Mouse (Mus musculus) ovary, adult 2 months (tissue): ENCODE data around the gene Ppp1r14d. TPM values are rescaled to one million over a fixed set of nuclear protein-coding genes. Genes with fewer than 3 reads are reported as not detected.

Source experiments
- polyA plus RNA-seq: library from polyadenylated mRNA; depleted of rRNA; stranded (reverse); fragments of >200 nt; gene quantifications from 2 replicates; pipeline ENCODE4 v1.2.3, GENCODE M21; 2012; rRNA removed

The Ppp1r14d gene
- polyA plus RNA-seq: 2.0 and 2.3 TPM in 2 replicates

GRCm38 (mm10) chr2:119229775-119230704 lies at the start of gene Ppp1r14d:
TSS of gene Ppp1r14d (minus strand) at chr2:119229906.

GRCm38 (mm10) chr2:119270643-119271331 lies 41.1 kb upstream of the Ppp1r14d start, which contains the start of gene Rhov:
TSS of gene Rhov (minus strand) at chr2:119271272.

GRCm38 (mm10) chr2:119237210-119237870 lies 7.6 kb upstream of the Ppp1r14d start, which contains the start of gene Spint1:
TSS of gene Spint1 (plus strand) at chr2:119237362.

DNA sequence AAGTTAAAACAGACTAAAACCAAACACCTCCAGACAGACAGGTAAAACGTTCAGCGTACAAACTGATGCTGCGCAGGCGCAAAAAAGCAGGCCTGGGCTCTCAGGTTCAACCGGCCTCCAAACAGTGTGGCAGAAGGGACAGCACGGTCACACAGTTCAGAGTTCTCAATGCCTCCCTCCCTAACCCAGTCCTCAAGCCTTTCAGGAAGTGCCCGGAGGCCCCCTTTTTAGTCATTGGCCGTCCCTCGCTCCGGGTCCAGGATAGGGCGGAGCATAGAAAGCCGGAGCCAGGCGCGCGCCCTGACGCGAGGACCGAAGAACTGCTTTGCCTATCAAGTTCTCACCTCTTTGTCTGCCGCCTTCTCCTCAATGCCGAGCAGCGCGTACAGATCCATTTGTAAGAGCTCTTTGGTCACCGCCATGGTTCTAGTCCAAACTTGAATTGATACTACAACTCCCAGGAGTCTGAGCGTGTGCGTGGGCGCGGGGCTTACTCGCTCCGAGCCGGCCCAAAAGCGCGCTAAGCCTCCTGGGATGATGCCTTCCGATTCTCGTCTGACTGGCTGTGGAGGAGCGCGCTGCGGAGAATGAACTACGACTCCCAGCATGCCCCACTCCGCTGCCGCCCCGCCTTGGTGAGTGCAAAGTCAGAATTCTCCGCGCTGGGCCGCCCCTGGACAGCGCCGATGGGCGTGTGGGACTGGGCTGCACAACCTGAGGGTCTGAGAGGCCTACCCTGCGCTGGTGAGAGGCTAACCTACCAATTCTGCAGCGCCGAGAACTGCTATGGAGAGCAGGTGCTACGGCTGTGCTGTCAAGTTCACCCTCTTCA lies 21.1 kb downstream of the Ppp1r14d start, which contains the start of the genes Zfyve19 and Dnajc17:
Gene Zfyve19 (plus strand): TSS at position 274 of the 832 bp plus-strand sequence.
Gene Dnajc17 (minus strand): TSS at position 452 of the 832 bp plus-strand sequence.

DNA sequence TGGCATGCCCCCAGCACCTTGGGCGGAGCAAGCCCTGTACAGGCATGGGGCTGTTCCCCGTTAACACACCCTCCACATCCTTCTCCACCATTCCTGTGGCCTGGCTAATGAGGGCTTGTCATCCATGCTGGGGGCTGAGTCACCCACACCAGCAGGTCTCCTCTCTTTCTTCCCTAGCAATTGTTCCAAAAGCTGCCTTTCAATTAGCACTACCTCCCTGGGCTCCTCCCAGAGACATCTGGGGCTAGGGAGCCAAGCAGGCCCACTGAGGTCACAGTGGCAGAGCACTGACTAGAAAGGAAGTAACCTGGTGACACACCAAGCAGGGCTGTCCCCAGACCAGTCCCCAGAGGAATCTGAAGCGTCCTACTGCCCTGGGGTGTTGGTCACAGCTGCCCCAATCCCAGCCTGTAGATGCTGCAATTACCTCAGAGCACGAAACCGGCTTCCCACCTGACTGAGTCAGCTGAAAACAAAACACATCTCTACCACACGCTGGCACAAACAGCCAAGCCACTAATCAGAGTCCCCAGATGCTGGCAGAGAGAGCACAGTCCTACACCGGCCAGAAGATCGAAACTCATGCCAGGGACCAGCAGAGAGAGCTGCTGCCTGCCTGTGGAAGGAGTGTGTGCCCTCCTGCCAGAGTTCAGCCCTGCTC lies 55.6 kb downstream of the Ppp1r14d start, which contains the start of gene Gm14137:
Gene Gm14137 (plus strand): TSS at position 519 of the 661 bp plus-strand sequence.

Other genes starting within 250 kb of the Ppp1r14d start
- gene Ccdc32, start 200.5 kb downstream of the Ppp1r14d start, polyA plus RNA-seq: 6.4 and 6.8 TPM in 2 replicates
- 5.1 and 6.5 TPM in 2 replicates for gene Rpusd2, start 195.1 kb downstream of the Ppp1r14d start, polyA plus RNA-seq
- 0.27 and 0.40 TPM in 2 replicates for gene Knl1, start 182.8 kb downstream of the Ppp1r14d start, polyA plus RNA-seq
- 7.4 and 11.0 TPM in 2 replicates for gene Rad51, start 117.1 kb downstream of the Ppp1r14d start, polyA plus RNA-seq
- gene Rmdn3, start 72.9 kb downstream of the Ppp1r14d start, polyA plus RNA-seq: 18.1 and 27.7 TPM in 2 replicates
- 10.5 and 12.4 TPM in 2 replicates for gene Gchfr, start 62.1 kb downstream of the Ppp1r14d start, polyA plus RNA-seq
- gene Gm14137, start 55.4 kb downstream of the Ppp1r14d start, polyA plus RNA-seq: 0.13 and 0.17 TPM in 2 replicates
- 43.4 and 54.0 TPM in 2 replicates for gene Zfyve19, start 21.3 kb downstream of the Ppp1r14d start, polyA plus RNA-seq
- gene Dnajc17, start 21.1 kb downstream of the Ppp1r14d start, polyA plus RNA-seq: 3.8 and 5.2 TPM in 2 replicates
- gene Spint1, start 7.5 kb upstream of the Ppp1r14d start, polyA plus RNA-seq: 19.4 and 26.9 TPM in 2 replicates
- gene Rhov, start 41.4 kb upstream of the Ppp1r14d start, polyA plus RNA-seq: 1.1 and 2.0 TPM in 2 replicates
- 33.1 and 33.4 TPM in 2 replicates for gene Vps18, start 58.8 kb upstream of the Ppp1r14d start, polyA plus RNA-seq
- 23.7 and 24.2 TPM in 2 replicates for gene Dll4, start 95.9 kb upstream of the Ppp1r14d start, polyA plus RNA-seq
- gene Chac1, start 121.3 kb upstream of the Ppp1r14d start, polyA plus RNA-seq: 4.0 and 9.1 TPM in 2 replicates
- 6.9 and 7.2 TPM in 2 replicates for gene Ino80, start 247.8 kb upstream of the Ppp1r14d start, polyA plus RNA-seq